Mouse (Mus musculus) bone marrow, adult 2 months (tissue): ENCODE results near the gene Sox2.

Experiments
- CTCF ChIP-seq: fragments of 200-500 bp; IDR thresholded peaks from 2 replicates; pipeline ENCODE4 v1.5.1; 2011; ENCODE audit warnings: low read length, control low read depth; ENCODE audit not compliant: control insufficient read depth, insufficient read depth
- POLR2A ChIP-seq: fragments of 200-500 bp; IDR thresholded peaks from 2 replicates; pipeline ENCODE4 v1.6.1; 2011; ENCODE audit warnings: low read depth, mild to moderate bottlenecking, control low read depth, low read length, borderline replicate concordance; ENCODE audit not compliant: control insufficient read depth

DNA sequence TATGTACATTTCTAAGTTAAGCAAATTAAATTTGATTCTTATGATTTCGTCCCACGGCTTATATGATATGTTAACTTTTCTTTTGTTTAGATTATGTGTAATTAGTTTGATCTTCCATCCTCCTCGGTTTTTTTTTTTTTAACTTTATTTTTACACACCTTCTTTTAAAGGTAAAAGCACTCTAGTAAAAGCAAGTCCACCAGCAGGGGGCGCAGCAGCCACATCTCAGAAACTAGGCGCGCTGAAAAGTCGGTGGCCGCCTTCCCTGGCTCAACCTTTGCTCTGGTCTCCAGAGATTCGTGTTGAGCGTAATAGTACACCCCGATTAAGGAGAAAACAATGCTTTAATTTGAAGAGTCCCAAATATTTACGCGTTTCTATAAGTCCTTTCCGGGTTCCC, 2.5 kb upstream of the Sox2 start:
- TF ChIP-seq CTCF (peak; percentile 35; the same call in 1 of the 2 replicates), POLR2A (no peak)
